Mouse (Mus musculus): ENCODE data around the gene Setd1a.

DNA sequence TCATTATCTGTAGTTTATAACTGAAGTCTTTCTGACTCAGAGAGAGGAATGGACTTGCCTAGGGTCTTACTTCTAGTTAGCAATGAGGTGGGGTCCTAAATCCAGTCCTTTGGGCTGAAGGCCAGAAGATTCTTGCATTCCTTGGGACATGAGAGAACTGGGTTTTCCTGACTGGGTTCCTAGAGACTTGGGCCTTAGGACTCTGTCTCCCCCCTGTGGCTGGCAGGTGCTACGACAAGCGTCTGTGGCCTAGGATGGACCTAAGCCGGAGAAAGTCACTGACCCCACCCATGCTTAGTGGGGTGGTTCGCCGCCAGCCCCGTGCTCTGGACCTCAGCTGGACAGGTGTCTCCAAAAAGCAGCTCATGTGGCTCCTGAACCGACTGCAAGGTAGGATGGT, 15.4 kb upstream of the Setd1a start:
- TF ChIP-seq CTCF (IDR thresholded peaks at IDR 0.05; ENCODE audit: low read depth) (peak; percentile 89), EP300 (IDR thresholded peaks at IDR 0.05; ENCODE audit: low read depth) (no peak)

All from heart, postnatal 0 days (tissue).